20 mouse cellular contexts compared by ENCODE assay signal in the genomic region with DNA sequence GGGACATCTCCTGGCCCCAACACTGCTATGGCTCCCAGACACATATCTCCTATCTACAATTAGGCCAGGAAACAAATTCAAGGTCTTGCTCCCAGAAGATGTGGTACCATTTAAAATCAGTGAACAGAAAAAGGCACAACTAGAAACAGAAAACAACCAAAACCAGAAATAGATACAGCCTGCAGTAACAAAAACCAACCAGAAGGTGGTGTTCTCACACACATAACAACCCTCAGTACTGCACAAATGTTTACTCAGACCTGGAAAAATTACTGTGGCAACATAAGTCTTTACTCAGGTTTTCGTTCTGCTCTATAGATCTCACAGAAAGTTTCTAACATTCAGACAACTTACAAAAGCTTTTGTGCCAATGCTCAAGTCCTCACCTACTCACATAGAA. TPM values are rescaled to one million over a fixed set of nuclear protein-coding genes. Genes with fewer than 3 reads are reported as not detected.
A peak's percentile ranks its signal among the peaks of the same experiment; 100 is the strongest.
DNase-seq lines count a peak whose midpoint lies in the region; ATAC-seq and TF ChIP-seq lines count a peak whose summit lies in the region.
"Had no signal": no experiment of that assay in that cellular context is flagged by ENCODE, and none has a peak within 500 bp of the region (broad histone marks: within the 10 kb centered on the region; RNA-seq: fewer than 3 reads in every experiment).

No protein-coding gene starts in this region.

- no peak for DNase-seq in forebrain, postnatal 0 days
- no peak for DNase-seq in left cerebral cortex, adult 2 months (ENCODE audit: extremely low spot score in 1 of 2, low spot score in 2 of 2)
- DNase-seq in left cerebral cortex, adult 9 months (ENCODE audit: low spot score in 2 of 2) = no peak
- peak; percentile 11 for DNase-seq in A20 (ENCODE audit: low read depth, low spot score)
- DNase-seq in ZHBTc4 (ENCODE audit: low read depth, low spot score) = peak; percentile 34
- no peak for DNase-seq in frontal cortex, postnatal 25 days (ENCODE audit: low spot score in 2 of 2)
- DNase-seq in limb, embryonic 10.5 days (ENCODE audit: low spot score) = no peak
- DNase-seq: adrenal gland, postnatal 14 days; cerebellum, adult 11-12 months; lung, postnatal 14 days; right cerebral cortex, postnatal 14 days had no signal

- no peak overlapping the region for H3K9ac ChIP-seq in forebrain, postnatal 0 days
- H3K9ac ChIP-seq in forebrain, embryonic 16.5 days (replicated peaks; ENCODE audit: low read depth, low read length) = no peak overlapping the region
- H3K9ac ChIP-seq: forebrain, embryonic 12.5 days; hindbrain, embryonic 12.5 days; liver, embryonic 14.5 days; midbrain, embryonic 15.5 days; neural tube, embryonic 15.5 days had no signal

- H3K27ac ChIP-seq in forebrain, postnatal 0 days (ENCODE audit: low read depth, low read length) = no peak overlapping the region
- no peak overlapping the region for H3K27ac ChIP-seq in forebrain, embryonic 16.5 days (ENCODE audit: low read length)
- no peak overlapping the region for H3K27ac ChIP-seq in left cerebral cortex, adult 2 months
- H3K27ac ChIP-seq in limb, embryonic 10.5 days = no peak overlapping the region
- H3K27ac ChIP-seq: forebrain, embryonic 12.5 days; heart, embryonic 10.5 days; hindbrain, embryonic 12.5 days; liver, embryonic 14.5 days; midbrain, embryonic 15.5 days; neural tube, embryonic 15.5 days had no signal

- no peaks in the 10 kb centered on the region for H3K4me1 ChIP-seq in forebrain, postnatal 0 days (ENCODE audit: insufficient read depth)
- no peaks in the 10 kb centered on the region for H3K4me1 ChIP-seq in forebrain, embryonic 16.5 days (replicated peaks; ENCODE audit: control insufficient read depth, insufficient read depth, low read length)
- H3K4me1 ChIP-seq in limb, embryonic 10.5 days = no peaks in the 10 kb centered on the region
- H3K4me1 ChIP-seq: forebrain, embryonic 12.5 days; heart, embryonic 10.5 days; hindbrain, embryonic 12.5 days; megakaryocyte, embryonic 14.5 days; midbrain, embryonic 15.5 days; neural tube, embryonic 15.5 days had no signal

- no peaks in the 10 kb centered on the region for H3K27me3 ChIP-seq in forebrain, postnatal 0 days (ENCODE audit: insufficient read depth, low read length)
- no peaks in the 10 kb centered on the region for H3K27me3 ChIP-seq in forebrain, embryonic 16.5 days (replicated peaks; ENCODE audit: control insufficient read depth, insufficient read depth, low read length)
- no peaks in the 10 kb centered on the region for H3K27me3 ChIP-seq in limb, embryonic 10.5 days (ENCODE audit: low read depth, poor library complexity, severe bottlenecking)
- H3K27me3 ChIP-seq: forebrain, embryonic 12.5 days; hindbrain, embryonic 12.5 days; midbrain, embryonic 15.5 days; neural tube, embryonic 15.5 days had no signal

- no peak for ATAC-seq in forebrain, postnatal 0 days
- no peak for ATAC-seq in forebrain, embryonic 16.5 days
- ATAC-seq: midbrain, embryonic 15.5 days had no signal

- H3K4me2 ChIP-seq in forebrain, postnatal 0 days (ENCODE audit: low read depth) = no peak overlapping the region
- H3K4me2 ChIP-seq in forebrain, embryonic 16.5 days (ENCODE audit: low read length) = no peak overlapping the region
- H3K4me2 ChIP-seq: forebrain, embryonic 12.5 days; hindbrain, embryonic 12.5 days; midbrain, embryonic 15.5 days; neural tube, embryonic 15.5 days had no signal

- no peak overlapping the region for H3K4me3 ChIP-seq in forebrain, postnatal 0 days (ENCODE audit: low read depth, low read length)
- no peak overlapping the region for H3K4me3 ChIP-seq in forebrain, embryonic 16.5 days (replicated peaks; ENCODE audit: low read length)
- H3K4me3 ChIP-seq in left cerebral cortex, adult 2 months = no peak overlapping the region
- no peak overlapping the region for H3K4me3 ChIP-seq in limb, embryonic 10.5 days
- H3K4me3 ChIP-seq: forebrain, embryonic 12.5 days; heart, embryonic 10.5 days; hindbrain, embryonic 12.5 days; megakaryocyte, embryonic 14.5 days; midbrain, embryonic 15.5 days; neural tube, embryonic 15.5 days had no signal

- no peaks in the 10 kb centered on the region for H3K9me3 ChIP-seq in forebrain, postnatal 0 days (ENCODE audit: low read length)
- no peaks in the 10 kb centered on the region for H3K9me3 ChIP-seq in forebrain, embryonic 16.5 days (ENCODE audit: control insufficient read depth, low read length)
- H3K9me3 ChIP-seq in limb, embryonic 10.5 days (replicated peaks) = no peaks in the 10 kb centered on the region
- H3K9me3 ChIP-seq: forebrain, embryonic 12.5 days; heart, embryonic 10.5 days; hindbrain, embryonic 12.5 days; midbrain, embryonic 15.5 days; neural tube, embryonic 15.5 days had no signal

- H3K36me3 ChIP-seq in forebrain, postnatal 0 days (ENCODE audit: insufficient read depth) = no peaks in the 10 kb centered on the region
- H3K36me3 ChIP-seq in forebrain, embryonic 16.5 days (ENCODE audit: control insufficient read depth, insufficient read depth) = no peaks in the 10 kb centered on the region
- no peaks in the 10 kb centered on the region for H3K36me3 ChIP-seq in limb, embryonic 10.5 days
- H3K36me3 ChIP-seq: forebrain, embryonic 12.5 days; heart, embryonic 10.5 days; hindbrain, embryonic 12.5 days; midbrain, embryonic 15.5 days; neural tube, embryonic 15.5 days had no signal

- intact Hi-C loops in left cerebral cortex, adult 2 months (cut with DNase I) = no loop called here

- 94% methylated on average over 1 of the region's 1 CpGs for WGBS in forebrain, postnatal 0 days
- 89% methylated on average over 1 of the region's 1 CpGs for WGBS in forebrain, embryonic 16.5 days
- 89% methylated on average over 1 of the region's 1 CpGs for WGBS in limb, embryonic 10.5 days

- TF ChIP-seq CTCF in forebrain, postnatal 0 days (IDR thresholded peaks at IDR 0.05; ENCODE audit: low read depth) = peak; percentile 24; the same call in 1 of the 2 replicates
- peak; percentile 37 for TF ChIP-seq CTCF in left cerebral cortex, adult 2 months (IDR thresholded peaks at IDR 0.05)

RNA-seq across cellular contexts. Expression of gene Endod1, which starts 59.0 kb away (rescaled TPM):
- 35.7 and 38.6 TPM in 2 replicates for total RNA-seq in forebrain, postnatal 0 days (2014; rRNA removed)
- 14.8 and 23.6 TPM in 2 replicates for polyA plus RNA-seq in forebrain, postnatal 0 days (2015; fragmentation: Nextera tagmentation; extraction: Ambion mirVana)
- 9.3 and 12.6 TPM in 2 replicates for polyA plus RNA-seq in forebrain, embryonic 16.5 days (2015; fragmentation: Nextera tagmentation; extraction: Ambion mirVana)
- total RNA-seq in left cerebral cortex, adult 2 months (2021) = 10 to 100 TPM; 62.1 to 62.5 TPM
- polyA plus RNA-seq in limb, embryonic 10.5 days (2016; fragmentation: Nextera tagmentation; extraction: Ambion mirVana) = 4.0 and 4.8 TPM in 2 replicates

RNA-seq across cellular contexts. Expression of gene Kdm4d, which starts 59.9 kb away (rescaled TPM):
- total RNA-seq in forebrain, postnatal 0 days (2014; rRNA removed) = 1.4 and 2.4 TPM in 2 replicates
- polyA plus RNA-seq in forebrain, postnatal 0 days (2015; fragmentation: Nextera tagmentation; extraction: Ambion mirVana) = 1.2 and 1.3 TPM in 2 replicates
- polyA plus RNA-seq in forebrain, embryonic 16.5 days (2015; fragmentation: Nextera tagmentation; extraction: Ambion mirVana) = 0.25 and 0.34 TPM in 2 replicates
- 1 to 10 TPM; 1.7 to 2.3 TPM for total RNA-seq in left cerebral cortex, adult 2 months (2021)
- 0.09 and 0.28 TPM in 2 replicates for polyA plus RNA-seq in limb, embryonic 10.5 days (2016; fragmentation: Nextera tagmentation; extraction: Ambion mirVana)
- polyA plus RNA-seq: heart, embryonic 10.5 days; limb, embryonic 11.5 days had no signal

Comparison
In these comparisons a context has a peak if more than half of its experiments do, and no peak if none do; other contexts are left out.
1. DNase-seq: peak in A20 (single experiment) and ZHBTc4 (single experiment); none in forebrain, postnatal 0 days (single experiment), left cerebral cortex, adult 2 months (0 of 2), left cerebral cortex, adult 9 months (0 of 2), frontal cortex, postnatal 25 days (0 of 2) and limb, embryonic 10.5 days (single experiment).